Mouse (Mus musculus) brain, embryonic 14.5 days (tissue): ENCODE results near the gene Hlx. TPM values are rescaled to one million over a fixed set of nuclear protein-coding genes. Genes with fewer than 3 reads are reported as not detected.

Experiments used
- DNase-seq: peaks from one replicate; pipeline ENCODE4 v3.0.0-alpha.2; 2011; ENCODE audit warnings: low read depth
- CTCF ChIP-seq: fragments of 200-500 bp; IDR thresholded peaks from 2 replicates; pipeline ENCODE4 v1.5.1; 2012; ENCODE audit warnings: inconsistent platforms, mild to moderate bottlenecking, moderate library complexity, borderline replicate concordance; ENCODE audit not compliant: insufficient read depth, insufficient read length; ENCODE audit errors: extremely low read depth
- POLR2A ChIP-seq: fragments of 200-500 bp; IDR thresholded peaks from 2 replicates; pipeline ENCODE4 v1.6.1; 2012; ENCODE audit warnings: mild to moderate bottlenecking, inconsistent platforms, borderline replicate concordance; ENCODE audit not compliant: poor library complexity, insufficient read depth, insufficient read length, severe bottlenecking; ENCODE audit errors: extremely low read depth
- polyA plus RNA-seq: library from polyadenylated mRNA; depleted of rRNA; stranded (reverse); fragments of >200 nt; gene quantifications from 2 replicates; pipeline ENCODE4 v1.2.3, GENCODE M21; 2012

Hlx gene
- polyA plus RNA-seq, 1 experiment: 2.0 TPM

- no peak for DNase-seq
- TF ChIP-seq CTCF (no peak), POLR2A (no peak)
These were observed 20.3 kb upstream of the Hlx start for GRCm38 (mm10) chr1:184752671-184753070.

- no peak for TF ChIP-seq POLR2A
- TF ChIP-seq CTCF: no peak
- DNase-seq: no peak
These were observed 17.8 kb upstream of the Hlx start for GRCm38 (mm10) chr1:184750114-184750664.

- DNase-seq: peak; percentile 63
- TF ChIP-seq CTCF (no peak), POLR2A (no peak)
These were observed 16.3 kb upstream of the Hlx start for GRCm38 (mm10) chr1:184748692-184749152.

GRCm38 (mm10) chr1:184737876-184738479, 5.6 kb upstream of the Hlx start:
- TF ChIP-seq POLR2A (no peak), CTCF (peak; percentile 83)
- peak; percentile 83 for DNase-seq

- TF ChIP-seq POLR2A: no peak
- no peak for TF ChIP-seq CTCF
- no peak for DNase-seq
These were observed 4.8 kb upstream of the Hlx start for GRCm38 (mm10) chr1:184737228-184737627.

- DNase-seq: no peak
- no peak for TF ChIP-seq CTCF
- TF ChIP-seq POLR2A: no peak
These were observed 3.8 kb upstream of the Hlx start for GRCm38 (mm10) chr1:184736260-184736659.

GRCm38 (mm10) chr1:184734991-184735920, 2.8 kb upstream of the Hlx start:
- DNase-seq: peak; percentile 17
- TF ChIP-seq CTCF: no peak
- TF ChIP-seq POLR2A: no peak

- peak; percentile 45 for DNase-seq
These were observed 1.8 kb upstream of the Hlx start for GRCm38 (mm10) chr1:184734067-184734830.

GRCm38 (mm10) chr1:184733300-184734066, 1.1 kb upstream of the Hlx start:
- no peak for TF ChIP-seq POLR2A
- no peak for TF ChIP-seq CTCF

More at GRCm38 (mm10) chr1:184734067-184734830, 1.8 kb upstream of the Hlx start:
- TF ChIP-seq POLR2A (no peak), CTCF (no peak)

GRCm38 (mm10) chr1:184731644-184732545, 524 bp downstream of the Hlx start:
- TF ChIP-seq POLR2A: no peak
- TF ChIP-seq CTCF: no peak
- DNase-seq: peak; percentile 63

More at GRCm38 (mm10) chr1:184733300-184734066, 1.1 kb upstream of the Hlx start:
- peak; percentile 39 for DNase-seq
